Mouse (Mus musculus): ENCODE data around the gene March10. TPM values are rescaled to one million over a fixed set of nuclear protein-coding genes. Genes with fewer than 3 reads are reported as not detected.

Gene March10
- polyA plus RNA-seq, 1 experiment from 2014 or later = not detected

DNA sequence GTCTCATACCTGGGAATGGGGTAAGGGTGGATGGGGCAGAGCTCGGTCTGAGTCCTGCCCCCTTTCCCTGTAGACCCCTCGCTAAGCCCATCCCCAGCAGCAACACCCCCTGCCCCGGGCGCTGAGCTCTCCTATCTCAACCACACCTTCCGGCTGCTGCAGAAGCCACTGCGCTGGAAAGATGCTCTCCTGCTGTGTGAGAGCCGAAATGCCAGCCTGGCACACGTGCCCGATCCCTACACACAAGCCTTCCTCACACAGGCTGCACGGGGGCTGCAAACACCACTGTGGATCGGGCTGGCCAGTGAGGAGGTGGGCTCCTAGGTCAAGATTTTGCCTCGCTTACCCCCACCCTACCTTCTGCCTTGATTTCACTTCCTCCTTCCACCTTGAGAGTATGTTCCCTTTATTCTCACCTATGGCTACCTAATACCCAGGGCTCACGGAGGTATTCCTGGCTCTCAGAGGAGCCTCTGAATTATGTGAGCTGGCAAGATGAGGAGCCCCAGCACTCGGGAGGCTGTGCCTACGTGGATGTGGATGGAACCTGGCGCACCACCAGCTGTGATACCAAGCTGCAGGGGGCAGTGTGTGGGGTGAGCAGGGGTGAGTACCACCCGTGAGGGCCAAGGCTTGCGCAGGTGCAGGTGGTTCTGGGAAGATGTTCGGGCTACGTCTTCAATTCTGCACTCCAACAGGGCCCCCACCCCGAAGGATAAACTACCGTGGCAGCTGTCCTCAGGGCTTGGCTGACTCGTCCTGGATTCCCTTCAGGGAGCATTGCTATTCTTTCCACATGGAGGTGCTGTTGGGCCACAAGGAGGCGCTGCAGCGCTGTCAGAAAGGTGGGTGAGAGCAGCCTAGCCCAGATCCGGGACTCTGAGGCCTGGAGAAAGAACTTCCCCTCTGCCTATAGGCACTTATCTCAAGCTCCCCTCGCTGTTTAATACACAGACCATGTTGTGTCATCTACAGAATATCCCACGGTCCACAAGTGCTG, 109.1 kb downstream of the March10 start:
- Histone ChIP-seq H3K4me2 (replicated peaks) (no peak overlapping the region), H3K27ac (no peak overlapping the region), H3K9me3 (no peaks in the 10 kb centered on the region), H3K9ac (no peak overlapping the region), H3K4me3 (no peak overlapping the region), H3K4me1 (peaks cover 3% of the 10 kb centered on the region; the same call in 1 of the 2 replicates), H3K36me3 (peaks cover 86% of the 10 kb centered on the region), H3K27me3 (no peaks in the 10 kb centered on the region)
- no peak for ATAC-seq (ENCODE audit: low FRiP score, low read depth)
- WGBS = 66% methylated on average over 28 of the region's 28 CpGs

DNA sequence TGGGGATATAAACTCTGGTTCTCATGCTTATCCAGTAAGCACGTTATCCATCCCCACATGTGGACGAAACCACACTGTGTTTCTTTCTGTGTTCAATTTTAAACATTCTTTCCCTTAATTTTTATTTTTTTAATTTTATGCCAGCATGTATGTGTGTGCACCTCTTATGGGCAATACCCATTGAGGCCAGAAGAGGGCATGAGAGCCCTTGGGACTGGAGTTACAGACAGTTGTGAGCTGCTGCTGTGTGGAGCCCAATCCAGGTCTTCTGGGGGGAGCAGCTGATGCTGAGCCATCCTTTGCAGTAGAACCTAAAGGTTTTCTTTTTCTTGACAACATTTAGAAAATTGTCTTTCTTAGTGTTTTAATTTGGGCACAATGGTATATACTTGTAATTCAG, 111.3 kb downstream of the March10 start:
- Histone ChIP-seq H3K27me3 (no peaks in the 10 kb centered on the region), H3K4me3 (no peak overlapping the region), H3K9me3 (no peaks in the 10 kb centered on the region), H3K4me1 (no peaks in the 10 kb centered on the region), H3K36me3 (peaks cover 94% of the 10 kb centered on the region), H3K9ac (no peak overlapping the region), H3K4me2 (replicated peaks) (no peak overlapping the region), H3K27ac (no peak overlapping the region)
- ATAC-seq (ENCODE audit: low FRiP score, low read depth) = no peak
- 85% methylated on average over 2 of the region's 2 CpGs for WGBS

DNA sequence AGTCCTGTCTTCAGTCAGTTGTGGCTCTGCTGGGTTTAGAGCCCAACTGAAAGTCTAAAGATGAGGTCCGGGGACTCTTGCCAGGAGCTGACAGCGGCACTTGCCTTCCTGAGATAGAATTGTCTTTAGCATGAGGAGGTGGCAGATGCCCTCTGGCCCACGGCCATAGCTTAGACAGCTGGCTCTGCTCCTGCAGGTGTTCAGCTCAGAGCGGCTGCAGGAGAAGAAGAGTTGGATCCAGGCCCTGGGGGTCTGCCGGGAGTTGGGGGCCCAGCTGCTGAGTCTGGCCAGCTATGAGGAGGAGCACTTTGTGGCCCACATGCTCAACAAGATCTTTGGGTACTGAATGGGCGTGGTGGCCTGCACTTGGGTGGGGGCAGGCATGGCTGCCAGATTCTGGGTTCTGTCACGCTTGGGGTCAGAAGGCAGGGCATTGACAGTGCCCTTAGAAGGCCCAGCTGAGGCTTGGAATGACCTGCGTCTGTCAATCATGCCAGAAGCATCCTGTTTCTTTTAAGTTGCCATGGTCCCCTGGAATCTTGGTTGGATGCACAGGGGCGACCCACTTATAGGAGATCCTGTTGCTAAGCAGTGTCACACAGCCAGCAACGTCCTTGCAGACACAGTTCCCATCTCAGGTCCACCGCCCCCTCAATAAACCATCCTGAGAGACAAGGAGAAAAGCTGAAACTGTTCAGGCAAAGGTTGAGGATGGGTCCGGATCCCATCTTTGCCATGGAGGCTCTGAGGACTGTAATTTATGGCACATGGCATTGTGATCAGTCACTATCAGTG, 117.7 kb downstream of the March10 start:
- ATAC-seq (ENCODE audit: low FRiP score, low read depth) = no peak
- Histone ChIP-seq H3K4me2 (replicated peaks) (no peak overlapping the region), H3K9ac (no peak overlapping the region), H3K27me3 (no peaks in the 10 kb centered on the region), H3K4me1 (no peaks in the 10 kb centered on the region), H3K4me3 (no peak overlapping the region), H3K36me3 (peaks cover 90% of the 10 kb centered on the region), H3K27ac (no peak overlapping the region), H3K9me3 (no peaks in the 10 kb centered on the region)
- WGBS = 87% methylated on average over 12 of the region's 12 CpGs

DNA sequence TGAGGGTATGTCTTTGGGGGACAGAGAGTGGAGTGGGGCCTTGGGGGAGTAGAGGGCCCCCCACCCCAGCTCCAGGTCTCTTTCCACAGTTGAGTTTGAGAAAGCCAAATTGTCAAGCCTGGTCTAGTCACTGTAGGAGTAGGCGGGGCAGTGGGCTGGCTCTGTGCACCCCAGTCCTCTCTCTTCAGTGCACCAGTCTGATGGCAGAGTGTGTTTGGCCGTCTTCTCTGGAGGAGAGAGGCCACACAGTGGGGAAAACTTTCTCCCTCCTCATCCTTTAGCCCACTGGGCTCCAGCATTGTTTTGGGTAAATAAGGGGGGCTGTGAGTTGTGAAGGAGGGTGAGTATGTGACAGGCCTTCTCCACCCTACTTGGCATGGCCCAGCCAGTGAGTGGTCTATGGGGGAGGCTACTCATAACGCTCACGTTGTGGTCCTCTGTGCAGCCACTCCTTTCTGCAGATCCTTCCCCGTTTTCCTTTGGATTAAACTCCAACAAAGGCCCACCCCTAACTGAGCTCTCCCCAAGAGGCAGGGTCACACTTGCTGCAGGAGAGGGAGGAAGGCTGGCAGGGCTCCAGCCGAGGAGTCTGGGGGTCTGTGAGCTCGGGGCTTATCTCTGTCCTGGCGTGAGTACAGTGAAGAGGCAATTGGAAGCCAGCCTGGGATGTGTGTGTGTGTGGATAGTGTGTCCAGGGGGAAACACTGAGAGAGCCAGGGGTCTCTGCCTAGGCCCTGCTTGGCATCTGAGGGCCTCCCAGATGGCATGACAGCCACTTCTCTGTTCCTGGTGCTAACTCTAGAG, 122.5 kb downstream of the March10 start:
- Histone ChIP-seq H3K9me3 (no peaks in the 10 kb centered on the region), H3K27me3 (no peaks in the 10 kb centered on the region), H3K4me3 (no peak overlapping the region), H3K4me1 (peaks cover 13% of the 10 kb centered on the region; the same call in 1 of the 2 replicates), H3K36me3 (peaks cover 75% of the 10 kb centered on the region), H3K4me2 (replicated peaks) (no peak overlapping the region), H3K27ac (no peak overlapping the region), H3K9ac (no peak overlapping the region)
- WGBS = 67% methylated on average over 8 of the region's 8 CpGs
- ATAC-seq (ENCODE audit: low FRiP score, low read depth) = 0 out of 2 replicates have a peak, but pooled peaks have one; percentile 17

DNA sequence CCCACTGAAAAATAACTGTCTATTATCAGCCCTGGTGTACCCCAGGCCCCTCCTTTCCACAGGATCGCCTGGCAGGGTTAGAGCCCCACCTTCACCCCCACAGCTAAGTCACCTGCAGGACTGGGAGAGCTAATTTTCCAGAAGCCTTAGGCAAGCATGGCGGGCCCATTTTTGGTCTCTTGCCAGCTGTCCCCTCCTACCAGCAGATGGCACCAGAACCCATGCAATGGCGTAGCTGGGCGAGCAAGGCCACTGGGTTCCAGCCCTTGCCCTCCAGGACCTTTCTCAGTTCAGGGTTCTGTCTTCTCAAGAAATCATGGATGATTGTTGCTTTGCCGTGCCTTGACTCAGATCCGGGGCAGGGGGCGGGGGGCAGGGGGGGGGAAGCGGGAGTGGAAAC, 124.1 kb downstream of the March10 start:
- Histone ChIP-seq H3K27ac (no peak overlapping the region), H3K4me2 (replicated peaks) (no peak overlapping the region), H3K4me3 (no peak overlapping the region), H3K36me3 (peaks cover 75% of the 10 kb centered on the region), H3K4me1 (peaks cover 13% of the 10 kb centered on the region; the same call in 1 of the 2 replicates), H3K9me3 (no peaks in the 10 kb centered on the region), H3K9ac (no peak overlapping the region), H3K27me3 (no peaks in the 10 kb centered on the region)
- 54% methylated on average over 8 of the region's 8 CpGs for WGBS
- no peak for ATAC-seq (ENCODE audit: low FRiP score, low read depth)

DNA sequence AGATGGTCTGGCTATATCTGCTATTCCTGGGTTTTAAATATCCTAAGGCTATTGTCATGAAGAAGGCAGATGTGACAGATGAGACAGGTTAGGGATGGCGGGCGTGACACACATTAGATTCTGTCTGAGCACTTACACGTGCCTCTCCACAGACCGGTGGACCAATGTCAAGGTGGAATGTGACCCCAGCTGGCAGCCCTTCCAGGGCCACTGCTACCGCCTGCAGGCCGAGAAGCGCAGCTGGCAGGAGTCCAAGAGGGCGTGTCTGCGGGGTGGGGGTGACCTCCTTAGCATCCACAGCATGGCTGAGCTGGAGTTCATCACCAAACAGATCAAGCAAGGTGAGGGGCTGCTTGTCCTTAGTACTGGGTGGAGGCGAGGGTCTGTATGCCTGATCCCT, 124.8 kb downstream of the March10 start:
- H3K27ac ChIP-seq = no peak overlapping the region
- no peak overlapping the region for H3K9ac ChIP-seq
- no peak overlapping the region for H3K4me3 ChIP-seq
- no peaks in the 10 kb centered on the region for H3K9me3 ChIP-seq
- no peak for ATAC-seq (ENCODE audit: low FRiP score, low read depth)
- H3K4me2 ChIP-seq (replicated peaks) = no peak overlapping the region
- H3K27me3 ChIP-seq = no peaks in the 10 kb centered on the region
- 46% methylated on average over 10 of the region's 10 CpGs for WGBS
- H3K4me1 ChIP-seq = peaks cover 13% of the 10 kb centered on the region; the same call in 1 of the 2 replicates
- peaks cover 79% of the 10 kb centered on the region for H3K36me3 ChIP-seq

DNA sequence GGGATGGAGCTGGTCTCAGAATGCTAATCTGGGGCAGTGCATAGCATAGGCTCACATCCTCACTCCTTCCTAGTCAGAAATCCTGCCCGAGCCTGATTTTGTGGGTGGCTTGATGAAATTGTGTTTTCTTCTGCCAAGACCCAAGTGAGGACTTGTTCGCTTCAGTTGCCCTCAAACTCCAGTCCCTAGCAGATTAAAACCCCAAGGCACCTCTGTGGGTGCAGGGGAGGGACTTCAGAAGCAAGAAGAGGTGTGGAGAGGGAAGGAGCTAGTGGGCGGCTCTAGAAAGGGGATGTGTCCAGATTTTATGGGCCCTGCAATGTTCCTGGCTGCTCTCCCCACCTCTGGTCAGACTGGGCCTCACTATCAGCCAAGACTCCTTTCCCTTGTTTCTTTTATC, 125.4 kb downstream of the March10 start:
- no peaks in the 10 kb centered on the region for H3K27me3 ChIP-seq
- H3K4me2 ChIP-seq (replicated peaks) = no peak overlapping the region
- peaks cover 76% of the 10 kb centered on the region for H3K36me3 ChIP-seq
- H3K4me3 ChIP-seq = no peak overlapping the region
- no peak overlapping the region for H3K27ac ChIP-seq
- no peaks in the 10 kb centered on the region for H3K9me3 ChIP-seq
- peaks cover 13% of the 10 kb centered on the region; the same call in 1 of the 2 replicates for H3K4me1 ChIP-seq
- no peak overlapping the region for H3K9ac ChIP-seq
- ATAC-seq (ENCODE audit: low FRiP score, low read depth) = no peak
- 67% methylated on average over 3 of the region's 3 CpGs for WGBS

DNA sequence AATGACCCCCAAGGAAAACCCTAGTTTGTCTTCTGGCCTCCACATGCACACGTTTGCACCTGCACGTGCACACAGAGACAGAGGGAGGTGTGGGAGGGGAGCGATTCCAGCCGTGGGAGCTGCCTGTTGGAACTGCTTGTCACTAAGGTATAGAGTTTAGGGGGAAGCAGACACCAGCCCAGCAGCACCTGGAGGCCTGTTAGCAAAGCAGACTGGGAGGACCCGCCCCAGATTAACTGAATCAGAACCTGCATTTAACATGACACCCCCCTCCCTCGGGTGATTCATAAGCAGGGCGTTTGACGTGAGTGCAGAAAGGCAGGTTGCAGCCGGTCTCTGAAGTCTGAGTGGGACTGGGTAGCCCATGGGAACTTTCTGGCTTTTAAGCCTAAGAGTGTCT, 126.6 kb downstream of the March10 start:
- Histone ChIP-seq H3K27ac (no peak overlapping the region), H3K4me3 (no peak overlapping the region), H3K27me3 (no peaks in the 10 kb centered on the region), H3K4me1 (peaks cover 13% of the 10 kb centered on the region; the same call in 1 of the 2 replicates), H3K9me3 (no peaks in the 10 kb centered on the region), H3K36me3 (peaks cover 78% of the 10 kb centered on the region), H3K9ac (no peak overlapping the region), H3K4me2 (replicated peaks) (no peak overlapping the region)
- ATAC-seq (ENCODE audit: low FRiP score, low read depth) = no peak
- WGBS = 61% methylated on average over 9 of the region's 9 CpGs

DNA sequence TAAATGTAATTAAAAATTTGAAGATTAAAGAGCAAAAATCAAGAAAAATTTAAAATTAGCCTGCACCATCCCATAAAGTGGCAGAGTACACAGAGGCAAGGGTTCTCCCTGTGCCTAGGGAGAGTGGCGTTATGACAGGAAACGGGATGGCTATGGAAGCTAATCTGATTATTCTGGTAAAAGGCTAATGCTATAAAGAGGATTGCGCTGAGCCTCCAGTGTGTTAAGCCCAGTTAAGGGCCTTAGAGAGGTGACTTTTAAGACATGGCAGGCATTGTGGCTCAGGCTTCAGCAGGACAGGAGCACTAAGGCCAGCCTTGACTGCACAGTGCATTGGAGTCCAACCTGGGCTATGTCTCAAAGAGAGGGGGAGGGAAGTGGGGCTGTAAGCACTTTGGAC, 129.4 kb downstream of the March10 start:
- peaks cover 12% of the 10 kb centered on the region; the same call in 1 of the 2 replicates for H3K4me1 ChIP-seq
- no peak overlapping the region for H3K4me3 ChIP-seq
- no peak overlapping the region for H3K9ac ChIP-seq
- no peak overlapping the region for H3K4me2 ChIP-seq (replicated peaks)
- no peaks in the 10 kb centered on the region for H3K27me3 ChIP-seq
- peaks cover 56% of the 10 kb centered on the region for H3K36me3 ChIP-seq
- H3K9me3 ChIP-seq = no peaks in the 10 kb centered on the region
- H3K27ac ChIP-seq = no peak overlapping the region
- 88% methylated on average over 3 of the region's 3 CpGs for WGBS
- ATAC-seq (ENCODE audit: low FRiP score, low read depth) = no peak

DNA sequence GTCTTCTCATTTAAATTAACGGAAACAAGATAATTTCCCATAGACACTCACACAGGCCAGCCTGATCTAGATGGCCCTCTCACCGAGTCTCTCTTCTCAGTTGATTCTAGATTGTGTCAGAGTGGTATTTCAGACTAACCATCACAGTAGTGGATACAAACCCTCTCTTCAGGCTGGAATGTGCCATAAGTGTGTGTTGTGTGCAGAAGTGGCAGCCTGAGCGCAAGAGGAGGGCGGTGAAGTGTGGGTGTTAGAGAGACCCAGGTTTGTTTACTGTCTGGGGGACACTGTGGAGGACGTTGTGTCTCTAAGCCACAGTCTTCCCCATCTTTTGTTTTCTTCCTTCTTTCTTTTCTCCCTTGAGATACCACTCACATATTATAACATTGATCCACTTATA, 133.0 kb downstream of the March10 start:
- H3K9me3 ChIP-seq = no peaks in the 10 kb centered on the region
- H3K27ac ChIP-seq = no peak overlapping the region
- WGBS = 87% methylated on average over 5 of the region's 5 CpGs
- H3K4me1 ChIP-seq = no peaks in the 10 kb centered on the region
- ATAC-seq (ENCODE audit: low FRiP score, low read depth) = no peak
- no peaks in the 10 kb centered on the region for H3K27me3 ChIP-seq
- no peak overlapping the region for H3K4me2 ChIP-seq (replicated peaks)
- no peak overlapping the region for H3K4me3 ChIP-seq
- peaks cover 46% of the 10 kb centered on the region for H3K36me3 ChIP-seq
- no peak overlapping the region for H3K9ac ChIP-seq

DNA sequence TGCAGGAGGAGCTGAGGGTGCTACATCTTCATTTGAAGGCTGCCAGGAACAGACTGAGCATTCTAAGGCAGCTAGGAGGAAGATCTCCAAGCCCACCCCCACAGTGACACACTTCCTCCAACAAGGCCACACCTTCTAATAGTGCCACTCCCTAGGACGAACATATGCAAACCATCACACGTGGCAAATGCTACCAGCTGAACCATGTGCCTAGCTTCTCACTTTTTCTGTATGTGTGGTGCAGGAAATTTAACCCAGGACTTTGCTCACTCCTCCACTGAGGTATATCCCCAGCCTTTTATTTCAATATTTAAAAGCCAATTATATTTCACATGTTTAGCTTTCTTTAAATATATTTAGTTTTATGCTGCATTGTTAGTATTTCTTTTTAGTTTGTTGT, 135.4 kb downstream of the March10 start:
- no peak for ATAC-seq (ENCODE audit: low FRiP score, low read depth)
- 41% methylated on average over 2 of the region's 2 CpGs for WGBS

More for the DNA sequence above, 135.4 kb downstream of the March10 start:
- Histone ChIP-seq H3K4me1 (peaks cover 1% of the 10 kb centered on the region; the same call in 1 of the 2 replicates), H3K36me3 (peaks cover 33% of the 10 kb centered on the region), H3K9me3 (no peaks in the 10 kb centered on the region), H3K4me3 (no peak overlapping the region), H3K9ac (no peak overlapping the region), H3K4me2 (replicated peaks) (no peak overlapping the region), H3K27ac (no peak overlapping the region), H3K27me3 (no peaks in the 10 kb centered on the region)
